Mouse (Mus musculus) gastrocnemius, postnatal 36 days (tissue): ENCODE results near the gene Fads6. TPM values are rescaled to one million over a fixed set of nuclear protein-coding genes. Genes with fewer than 3 reads are reported as not detected.

ENCODE experiments used
- DNase-seq, 2 experiments: peaks; one replicate each; pipeline ENCODE4 v3.0.0; 2022
- intact Hi-C: fragments of 180-260 bp; cut with DNase I; formaldehyde crosslinking; loops from one replicate; pipeline ENCODE4 v1.15.1; 2025
- total RNA-seq, 2 experiments: library from RNA; stranded (reverse); gene quantifications; 2 replicates each; pipeline ENCODE4 v1.2.3; 2021

Gene Fads6
- total RNA-seq, 2 experiments from 2014 or later, result 2.4 to 3.5 TPM

DNA sequence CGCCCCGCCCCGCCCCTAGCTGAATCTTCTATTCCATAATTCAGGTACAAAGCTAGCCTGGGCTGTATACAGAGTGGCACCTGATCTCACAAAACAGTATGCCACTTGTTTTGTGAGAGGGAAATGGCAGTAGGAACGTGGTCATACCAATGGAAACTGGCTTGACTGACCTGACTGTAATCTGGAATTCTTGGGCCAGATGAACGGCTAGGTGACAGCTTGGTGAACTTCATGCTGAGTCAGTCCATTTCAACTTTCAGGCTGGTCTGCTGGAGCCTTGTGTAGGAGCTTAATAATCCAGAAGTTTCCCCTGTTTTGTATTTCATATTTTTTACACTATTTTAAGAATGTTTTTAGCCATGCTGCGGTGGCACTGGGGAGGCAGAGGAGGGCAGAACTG, 19.3 kb downstream of the Fads6 start:
- intact Hi-C loops, result no loop called here
- no peak for DNase-seq

DNA sequence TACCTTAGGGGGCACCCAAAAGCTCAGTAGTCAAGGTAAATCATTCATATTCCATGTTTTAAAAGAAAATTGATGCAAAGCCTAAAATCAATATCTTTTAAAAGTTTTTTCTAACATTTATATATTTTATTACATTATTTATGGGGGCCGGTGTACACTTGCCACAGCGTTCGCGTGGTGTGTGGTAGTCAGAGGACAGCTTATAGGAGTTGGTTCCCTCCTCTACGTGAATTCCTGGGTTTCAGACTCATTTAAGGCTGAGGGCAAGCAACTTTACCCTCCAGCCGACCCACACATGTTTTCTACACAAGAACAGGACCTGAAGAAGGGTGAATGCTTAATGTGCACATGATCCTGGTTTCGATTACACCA, 19.9 kb downstream of the Fads6 start:
- intact Hi-C loops, result no loop called here
- DNase-seq, result no peak

DNA sequence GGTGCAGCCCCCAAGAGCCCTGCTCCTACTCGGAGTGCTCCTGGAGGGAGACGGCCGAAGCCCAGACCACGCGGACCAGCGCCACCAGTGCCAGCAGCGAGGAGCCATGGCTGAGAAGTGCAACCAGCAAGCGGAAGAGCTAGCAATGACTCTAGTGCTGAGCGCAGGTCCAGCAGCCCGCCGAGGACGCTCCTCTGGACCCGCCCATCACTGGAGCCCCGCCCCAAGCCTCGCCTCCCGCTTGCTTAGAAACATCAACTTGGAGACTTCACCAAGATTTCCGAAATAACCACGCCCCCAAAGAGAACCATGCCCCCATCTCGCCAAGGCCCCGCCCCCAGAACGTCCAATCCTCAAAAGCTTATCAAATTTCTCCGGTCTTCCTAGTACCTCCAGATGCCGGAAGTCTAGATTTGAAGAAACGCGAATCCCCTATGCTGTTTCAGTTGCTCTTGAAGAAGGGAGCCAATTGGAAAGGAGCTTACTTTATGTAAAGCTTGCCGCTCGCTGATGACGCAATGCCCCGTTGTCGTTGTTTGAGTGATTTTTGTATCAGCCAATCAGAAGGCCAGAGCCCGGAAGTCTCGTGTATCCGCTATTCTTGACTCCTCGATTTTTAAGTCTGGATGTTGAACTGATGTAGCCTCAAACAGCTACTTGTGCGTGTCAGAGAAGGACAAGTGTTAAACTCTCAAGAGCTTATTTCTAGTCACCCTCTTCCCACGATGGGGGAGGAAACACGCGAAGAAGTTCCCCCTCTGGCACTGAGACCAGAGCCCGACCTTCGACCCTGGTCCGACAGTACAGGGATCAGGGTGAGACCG, 20.5 kb downstream of the Fads6 start, which contains the start of gene Fdxr:
Fdxr (minus strand) TSS at position 271 of the 824 bp plus-strand sequence.
- peak; percentile 96 to 99 for DNase-seq
- intact Hi-C loops, result no loop called here

DNA sequence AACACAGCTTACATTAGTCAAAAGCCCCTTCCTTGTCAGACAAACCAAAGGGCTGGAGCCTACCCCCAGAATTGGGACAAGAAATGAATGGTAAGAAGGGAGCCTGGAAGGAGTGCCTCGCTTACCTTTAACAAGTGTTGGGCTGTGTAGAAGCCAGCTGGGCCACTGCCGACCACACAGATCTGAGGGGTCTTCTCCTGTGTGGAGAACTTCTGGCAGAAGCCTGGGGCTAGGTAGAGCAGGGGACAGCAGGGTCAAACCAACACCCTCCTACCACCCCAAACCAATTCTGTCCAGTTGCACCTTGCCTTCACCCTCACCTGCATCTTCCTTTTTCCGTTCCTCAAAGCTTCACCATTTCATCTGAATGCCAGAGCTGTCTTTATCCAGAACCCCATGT, 21.5 kb downstream of the Fads6 start:
- no peak for DNase-seq
- intact Hi-C loops, result no loop called here

DNA sequence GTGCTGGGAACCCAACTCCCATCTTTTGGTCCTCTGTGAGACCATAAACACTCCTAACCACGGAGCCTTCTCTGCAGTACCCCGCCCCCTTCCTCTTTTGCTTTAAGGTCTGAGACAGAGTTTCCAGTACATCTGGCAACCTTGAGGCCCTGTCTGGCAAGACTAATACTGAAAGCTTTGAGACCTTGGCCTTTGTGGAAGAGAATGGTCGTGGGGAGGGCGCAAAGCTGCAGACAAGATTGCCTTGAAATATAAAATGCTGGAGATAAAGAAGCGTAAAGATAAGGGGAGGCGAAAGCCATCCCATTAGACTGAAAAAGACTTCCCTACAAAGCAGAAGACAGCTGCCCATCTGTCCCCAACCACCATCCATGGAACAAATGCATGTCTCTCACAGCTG, 22.0 kb downstream of the Fads6 start:
- intact Hi-C loops, result no loop called here
- no peak for DNase-seq

DNA sequence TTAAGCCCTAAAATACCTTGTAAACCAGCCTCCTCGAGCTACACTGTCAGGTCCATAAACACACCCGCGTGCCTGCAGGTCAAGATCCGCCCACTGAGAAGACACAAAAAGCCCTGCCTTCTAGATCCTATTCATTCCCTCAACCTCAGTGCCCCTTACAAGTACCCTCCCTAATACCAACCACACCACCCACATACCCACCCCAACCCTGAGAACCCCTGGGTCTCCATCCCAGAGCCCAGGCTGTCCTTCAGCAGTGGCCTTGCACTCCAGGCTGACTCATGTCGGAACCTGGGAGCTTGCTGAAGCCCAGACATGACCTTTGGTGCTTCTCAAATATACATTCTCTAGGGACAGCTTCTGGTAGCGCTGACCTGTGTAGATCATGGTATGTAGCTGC, 22.7 kb downstream of the Fads6 start:
- no peak for DNase-seq
- intact Hi-C loops, result no loop called here

DNA sequence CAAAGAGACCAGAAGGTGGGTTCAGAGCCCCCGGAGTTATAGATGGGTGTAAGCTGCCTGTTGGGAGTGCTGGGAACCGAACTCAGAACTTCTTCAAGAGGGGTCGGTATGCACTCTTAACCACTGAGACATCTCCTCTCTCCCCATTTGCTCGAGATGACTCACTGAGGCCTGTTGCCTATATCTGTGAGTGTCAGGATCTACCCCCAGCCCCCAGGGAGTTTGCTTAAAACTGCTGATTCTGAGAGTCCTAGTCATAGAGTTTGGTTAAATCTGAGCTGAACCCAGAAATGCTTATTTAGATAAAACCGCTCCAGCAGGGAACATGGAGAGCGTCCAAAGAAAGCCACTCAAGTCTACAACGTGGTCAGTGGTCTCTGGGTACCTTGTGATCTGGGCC, 23.3 kb downstream of the Fads6 start:
- DNase-seq, result no peak
- intact Hi-C loops, result no loop called here

DNA sequence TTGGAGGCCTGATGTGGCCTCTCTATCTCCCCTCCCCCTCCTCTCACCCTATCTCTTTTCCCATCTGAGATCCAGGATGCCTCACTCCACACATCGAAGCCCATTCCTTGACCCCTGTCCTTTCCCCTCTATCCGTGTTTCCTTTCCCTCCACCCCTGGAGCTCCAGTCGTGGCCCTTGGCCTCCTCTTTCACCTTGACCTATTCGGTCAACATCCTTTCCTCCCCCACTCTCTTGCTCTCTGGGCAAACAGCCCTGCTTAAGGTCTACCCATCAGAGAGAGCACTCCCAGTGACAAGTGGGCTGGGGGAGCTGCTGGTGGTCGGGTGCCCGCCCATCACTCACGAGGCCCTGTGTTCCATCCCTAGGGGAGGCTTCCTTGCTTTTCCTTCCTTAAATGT, 23.7 kb downstream of the Fads6 start:
- DNase-seq, result no peak
- intact Hi-C loops, result no loop called here

DNA sequence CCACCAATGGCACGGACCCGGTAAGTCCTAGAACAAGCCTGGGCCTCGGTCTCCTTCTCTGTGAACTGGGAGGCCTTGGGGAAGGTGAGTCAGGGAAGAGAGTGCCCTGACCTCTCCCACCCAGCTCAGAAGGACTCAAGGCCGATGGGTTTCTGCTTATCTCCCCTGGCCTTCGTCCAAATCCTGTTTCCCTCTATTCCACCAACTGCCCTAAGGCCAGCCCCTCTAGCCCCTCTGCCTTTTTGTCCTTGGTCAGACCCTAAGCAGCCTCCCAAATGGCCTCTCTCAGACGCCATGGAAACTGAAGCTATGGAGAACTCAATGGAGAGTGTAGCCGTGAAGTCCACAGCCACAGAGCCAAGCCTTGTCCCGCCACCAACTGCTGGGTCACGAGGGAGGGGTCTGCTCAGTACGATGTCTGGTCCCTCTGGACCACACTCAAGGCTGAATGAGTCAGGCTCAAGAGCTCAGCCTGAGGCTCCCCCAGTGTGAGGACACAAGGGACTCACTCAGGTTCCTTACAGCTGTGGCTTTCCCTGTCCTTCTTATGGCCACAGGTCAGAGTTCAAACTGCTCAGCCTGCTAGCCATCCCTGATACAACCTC, 24.5 kb downstream of the Fads6 start:
- intact Hi-C loops, result no loop called here

DNA sequence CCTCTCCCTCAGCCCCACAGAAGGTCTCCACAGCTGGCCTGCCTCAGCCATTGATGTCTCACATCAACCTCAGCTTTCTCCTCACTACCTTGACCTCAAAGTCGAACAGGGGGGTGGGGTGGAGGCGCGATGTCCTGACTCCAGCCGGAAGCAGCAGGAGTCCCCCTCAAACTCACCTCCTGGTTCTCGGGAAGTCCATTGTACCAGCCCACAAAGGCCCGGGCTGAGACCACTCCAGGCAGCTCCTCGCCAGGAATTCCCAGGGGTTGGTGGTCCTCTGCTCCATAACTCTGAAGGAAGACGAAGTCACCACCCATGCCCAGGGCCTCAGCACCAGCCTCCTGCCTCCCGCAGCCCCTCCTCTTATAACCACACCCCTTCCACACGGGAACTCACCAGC, 26.0 kb downstream of the Fads6 start:
- intact Hi-C loops, result loop anchor here (2.0 kb wide), 1 partner anchor 113 kb away; no protein-coding TSS in a partner anchor
- no peak for DNase-seq

More for the DNA sequence above, 24.5 kb downstream of the Fads6 start:
- DNase-seq, result no peak

DNA sequence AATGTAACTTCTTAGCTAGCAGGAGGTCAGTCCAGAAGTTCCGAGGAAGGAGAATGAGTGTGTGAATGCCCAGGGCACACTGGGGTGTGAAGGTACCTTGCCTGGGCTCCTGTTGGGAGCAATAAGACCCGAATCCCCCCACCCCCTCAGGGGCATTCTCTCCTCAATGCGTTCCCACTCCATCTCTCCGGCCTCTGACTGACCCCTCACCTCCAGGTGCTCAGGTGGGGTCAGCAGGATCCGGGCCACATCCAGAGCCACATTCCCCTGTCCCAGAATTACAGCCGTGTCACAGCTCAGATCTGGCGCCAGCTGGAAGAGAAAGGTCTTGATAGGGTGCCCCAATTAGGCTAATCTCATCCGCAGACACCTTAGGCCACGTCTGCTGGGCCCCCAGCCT, 26.4 kb downstream of the Fads6 start:
- no peak for DNase-seq
- intact Hi-C loops, result loop anchor here (2.0 kb wide), 1 partner anchor 112 kb away; no protein-coding TSS in a partner anchor

DNA sequence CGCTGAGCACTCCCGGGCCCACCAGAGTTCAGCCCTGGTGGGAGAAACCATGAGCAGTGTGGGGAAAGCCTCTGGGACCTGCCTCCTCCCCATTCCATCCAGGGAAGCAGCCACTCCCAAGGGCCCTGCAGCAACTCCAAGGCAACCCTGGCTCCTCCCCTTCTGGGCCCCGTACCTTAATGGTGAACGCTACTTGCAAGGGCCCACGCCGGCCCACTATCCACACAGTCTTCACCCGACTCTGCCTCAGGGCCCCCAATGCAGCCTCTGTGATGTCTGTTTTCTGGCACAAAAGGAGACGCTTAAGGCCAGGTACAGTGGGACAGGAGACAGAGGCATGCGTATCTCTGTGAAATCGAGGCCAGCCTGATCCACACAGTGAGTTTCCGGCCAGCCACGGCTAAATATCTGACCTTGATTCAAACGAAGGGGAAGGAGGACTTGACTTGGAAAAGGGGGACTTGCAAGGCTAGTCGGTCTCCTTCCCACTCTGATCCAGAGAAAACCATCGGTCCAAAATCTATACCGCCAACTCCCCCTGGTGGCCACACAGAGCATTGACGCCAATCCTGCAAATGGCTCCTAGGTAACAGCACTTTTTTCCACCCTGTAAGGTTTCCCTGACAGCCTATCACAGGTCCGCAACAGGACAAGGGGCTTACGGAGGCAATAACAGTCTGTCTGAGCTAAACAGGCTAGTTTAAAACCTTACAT, 27.2 kb downstream of the Fads6 start:
- DNase-seq, result peak; percentile 67 to 68
- intact Hi-C loops, result loop anchor here (2.0 kb wide), 1 partner anchor 112 kb away; no protein-coding TSS in a partner anchor

DNA sequence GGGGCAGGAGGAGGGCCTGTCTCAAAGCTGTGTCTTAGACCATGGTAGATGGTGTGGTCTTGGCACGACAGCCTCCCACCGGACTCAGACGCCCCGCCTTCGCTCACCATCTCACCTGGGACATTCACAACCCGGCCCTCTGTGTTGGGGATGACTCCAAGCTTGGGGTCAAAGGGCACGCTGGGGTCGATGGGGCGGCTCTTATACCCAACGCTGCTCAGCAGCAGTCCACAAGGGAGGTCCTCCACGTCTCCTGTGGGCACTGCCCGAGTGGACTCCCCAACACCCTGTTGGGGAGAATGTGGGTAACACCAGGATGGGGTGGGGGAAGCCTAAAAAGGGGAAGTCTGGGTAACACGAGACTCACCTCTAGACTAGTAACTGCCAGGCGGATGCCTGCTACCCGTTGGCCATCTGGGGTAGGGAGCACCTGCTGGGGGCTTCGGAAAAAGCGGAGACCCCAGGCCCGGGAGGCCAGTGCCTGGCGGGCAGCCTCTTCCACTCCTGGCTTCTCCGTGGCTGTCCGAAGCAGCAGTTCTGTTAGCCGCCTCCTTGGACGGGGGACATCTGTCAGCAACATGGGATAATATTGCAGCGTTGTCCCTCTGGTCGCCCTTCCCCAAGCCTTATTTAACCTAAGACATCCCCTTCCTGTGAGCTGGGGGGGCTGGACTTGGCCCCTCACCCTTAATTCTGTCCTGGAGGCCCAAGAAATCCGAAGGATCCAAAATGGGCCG, 28.0 kb downstream of the Fads6 start:
- intact Hi-C loops, result loop anchor here (1.0 to 10.0 kb wide), 3 partner anchors 67 to 185 kb away; no protein-coding TSS in a partner anchor
- DNase-seq, result no peak

DNA sequence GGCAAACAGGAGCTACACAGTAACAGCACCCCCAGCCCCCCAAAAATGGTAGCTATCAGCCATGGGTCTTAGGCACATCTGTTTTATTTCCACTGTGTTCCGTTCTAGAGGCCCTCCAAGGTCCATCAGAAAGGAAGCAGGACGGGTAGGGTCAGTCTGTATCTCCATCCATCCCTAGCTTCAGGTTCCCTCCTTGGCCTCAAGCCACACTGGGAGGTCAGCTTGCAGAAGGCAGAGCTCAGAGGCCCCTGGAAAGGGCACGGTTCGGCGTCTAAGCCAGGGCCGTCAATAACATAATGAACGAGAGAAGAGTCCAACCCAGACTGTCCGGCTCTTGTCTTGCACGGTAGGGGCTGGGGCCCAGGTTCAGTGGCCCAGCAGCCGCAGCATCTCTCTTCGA, 29.5 kb downstream of the Fads6 start:
- intact Hi-C loops, result loop anchor here (10.0 kb wide), 1 partner anchor 183 kb away; no protein-coding TSS in a partner anchor
- no peak for DNase-seq

DNA sequence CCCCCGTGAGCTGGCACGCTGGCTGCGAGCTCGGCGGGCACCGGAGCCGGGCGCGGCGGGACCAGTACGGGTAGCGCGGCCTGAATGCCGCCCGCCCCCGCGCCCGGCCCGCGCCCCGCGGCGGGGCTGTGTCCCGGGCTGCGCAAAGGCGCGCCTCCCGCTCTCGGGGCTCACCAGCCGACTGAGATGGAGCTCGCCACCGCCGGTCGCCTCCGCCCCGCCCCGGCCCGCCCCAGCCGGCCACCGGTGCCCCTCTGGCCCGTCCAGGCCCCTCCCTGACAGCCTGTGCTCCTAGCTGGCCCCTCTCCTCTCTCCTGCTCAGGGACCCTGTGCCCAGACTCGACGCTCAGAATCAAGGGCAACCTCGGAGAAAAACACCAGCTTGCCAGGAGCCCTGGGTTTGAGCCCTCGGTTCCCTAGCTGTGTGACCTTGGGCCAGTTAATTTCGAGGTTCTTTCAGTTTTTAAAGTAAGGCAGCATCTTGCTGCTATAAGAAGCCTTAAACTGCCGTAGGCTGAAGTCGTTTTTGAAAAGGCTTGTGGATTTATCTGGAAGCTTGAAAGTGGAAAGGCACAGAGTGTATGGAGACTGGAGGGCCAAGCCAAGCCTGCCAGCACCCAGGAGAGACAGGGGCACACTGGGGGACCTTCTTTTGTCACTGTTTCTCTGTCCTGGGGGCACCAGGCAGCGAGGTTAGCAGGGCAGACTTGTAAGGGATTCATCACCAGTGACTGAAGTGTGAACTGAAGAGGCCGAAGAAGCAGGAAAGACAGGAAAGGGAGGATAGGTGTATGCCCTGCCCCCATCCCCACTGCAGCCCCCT, 30.2 kb downstream of the Fads6 start, which contains the start of gene Grin2c:
Grin2c (minus strand) TSS at position 183 of the 823 bp plus-strand sequence.
- intact Hi-C loops, result loop anchor here (10.0 kb wide), 1 partner anchor 182 kb away; no protein-coding TSS in a partner anchor
- DNase-seq, result no peak

DNA sequence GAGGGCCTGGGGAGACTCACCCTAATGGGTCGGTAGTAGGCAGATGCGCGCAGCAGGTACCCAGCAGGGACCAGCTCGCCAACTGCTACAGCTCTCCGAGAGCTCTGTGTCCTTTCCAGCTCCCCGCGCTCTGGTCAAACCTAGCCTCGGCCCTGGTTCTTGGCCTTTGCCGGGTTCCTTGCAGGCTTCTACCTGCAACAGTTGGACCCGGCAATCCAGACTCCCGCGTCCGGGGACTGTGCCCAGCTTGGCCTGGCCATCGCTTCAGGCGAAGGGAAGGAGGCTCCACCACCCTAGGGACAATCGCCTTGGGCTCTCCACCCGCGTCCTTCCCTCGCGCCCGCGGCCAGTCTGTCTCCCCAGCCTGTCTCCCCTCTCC, 31.1 kb downstream of the Fads6 start:
- DNase-seq, result no peak
- intact Hi-C loops, result loop anchor here (10.0 kb wide), 1 partner anchor 182 kb away; no protein-coding TSS in a partner anchor

DNA sequence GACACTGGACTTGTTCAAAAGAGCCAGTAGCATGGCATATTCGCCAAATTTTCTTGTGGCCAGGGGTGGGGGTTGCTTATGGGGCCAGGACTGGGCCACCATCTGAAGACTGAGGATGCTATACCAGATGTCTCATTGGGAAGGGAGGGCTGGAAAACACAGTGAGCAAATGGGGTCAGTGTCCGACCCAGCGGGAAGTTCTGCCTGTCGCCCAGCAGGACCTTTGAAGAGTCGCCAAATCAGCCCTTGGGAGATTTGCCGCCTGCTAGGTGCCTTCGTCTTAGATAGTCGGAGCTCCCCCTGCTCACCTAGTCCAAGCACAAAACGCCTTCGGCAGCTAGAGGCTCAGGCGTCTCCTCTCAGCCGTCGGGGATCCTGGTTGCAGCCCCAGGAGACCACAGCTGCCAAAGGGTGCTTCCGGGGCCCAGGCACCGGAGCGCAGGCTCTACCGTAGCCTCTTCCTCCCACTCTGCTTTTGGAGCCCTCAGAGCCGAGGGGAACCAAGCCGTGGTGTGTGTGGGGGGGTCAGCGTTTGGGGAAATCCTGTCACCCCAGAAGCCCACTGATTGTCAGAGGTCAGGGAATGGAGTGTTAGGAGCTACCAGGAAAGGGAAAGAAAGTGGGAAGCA, 31.6 kb downstream of the Fads6 start:
- intact Hi-C loops, result loop anchor here (1.0 to 10.0 kb wide), 2 partner anchors 64 to 181 kb away; no protein-coding TSS in a partner anchor
- no peak for DNase-seq

DNA sequence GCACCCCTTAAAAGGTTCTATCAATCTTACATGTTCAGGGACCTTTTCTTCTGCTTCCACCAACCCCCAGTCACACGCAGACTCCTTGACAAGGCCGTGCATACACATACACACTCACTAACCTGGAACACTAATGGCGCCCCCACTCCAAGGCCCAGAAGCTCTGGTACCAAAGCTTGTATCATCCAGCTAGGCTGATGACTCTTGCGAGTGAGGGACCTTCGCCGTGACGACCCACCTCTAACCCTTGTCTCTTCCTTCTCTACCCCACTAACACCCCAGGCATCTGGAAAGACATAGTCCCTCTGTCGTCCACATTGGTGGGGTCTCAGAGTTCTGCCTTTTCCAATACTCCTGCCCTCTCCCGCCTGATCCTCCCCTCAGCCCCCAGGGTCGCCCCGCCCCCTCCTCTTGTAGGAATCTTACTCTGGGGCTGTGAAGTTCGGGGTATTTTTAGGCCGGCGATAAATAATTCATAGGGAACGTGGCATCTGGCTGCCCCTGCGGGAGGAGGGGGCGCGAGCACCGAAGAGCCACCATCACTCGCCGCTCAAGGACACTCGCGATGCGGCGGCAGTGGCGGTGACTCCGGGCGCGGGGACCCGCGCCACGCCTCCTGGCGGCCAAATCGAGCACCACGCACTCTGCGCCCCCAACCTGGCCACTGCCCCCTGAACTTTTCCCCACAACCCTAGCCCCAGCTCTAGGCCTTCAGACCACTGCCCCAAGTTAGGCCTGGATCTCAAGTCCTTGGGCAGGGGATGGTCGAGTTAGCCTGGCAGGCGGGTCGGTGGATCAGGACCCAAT, 32.4 kb downstream of the Fads6 start:
- intact Hi-C loops, result loop anchor here (1.0 to 10.0 kb wide), 2 partner anchors 63 to 180 kb away; no protein-coding TSS in a partner anchor

More for the DNA sequence above, 32.4 kb downstream of the Fads6 start:
- no peak for DNase-seq
